Mouse (Mus musculus) erythroblast, embryonic 14.5 days (primary cell): ENCODE measurements around the gene Igflr1.

ENCODE experiments used
- GATA1 ChIP-seq: IDR thresholded peaks from 2 replicates; pipeline ENCODE4 v1.6.1; 2012; ENCODE audit warnings: low read length, inconsistent platforms, mixed read lengths
- TAL1 ChIP-seq: IDR thresholded peaks from 3 replicates; pipeline ENCODE4 v1.6.1; 2012; ENCODE audit warnings: low read length, inconsistent platforms, mixed read lengths

- TF ChIP-seq TAL1 (no peak), GATA1 (no peak)
Observed at GRCm38 (mm10) chr7:30587842-30588667, 22.8 kb downstream of the Igflr1 start.
